Mouse (Mus musculus) brain, embryonic 14.5 days (tissue): ENCODE measurements around the gene Dpp8. TPM values are rescaled to one million over a fixed set of nuclear protein-coding genes. Genes with fewer than 3 reads are reported as not detected.
A peak's percentile ranks its signal among the peaks of the same experiment; 100 is the strongest.

Source experiments
- DNase-seq: peaks from one replicate; pipeline ENCODE4 v3.0.0-alpha.2; 2011; ENCODE audit warnings: low read depth
- CTCF ChIP-seq: fragments of 200-500 bp; IDR thresholded peaks from 2 replicates; pipeline ENCODE4 v1.5.1; 2012; ENCODE audit warnings: inconsistent platforms, mild to moderate bottlenecking, moderate library complexity, borderline replicate concordance; ENCODE audit not compliant: insufficient read depth, insufficient read length; ENCODE audit errors: extremely low read depth
- POLR2A ChIP-seq: fragments of 200-500 bp; IDR thresholded peaks from 2 replicates; pipeline ENCODE4 v1.6.1; 2012; ENCODE audit warnings: mild to moderate bottlenecking, inconsistent platforms, borderline replicate concordance; ENCODE audit not compliant: poor library complexity, insufficient read depth, insufficient read length, severe bottlenecking; ENCODE audit errors: extremely low read depth
- polyA plus RNA-seq: library from polyadenylated mRNA; depleted of rRNA; stranded (reverse); fragments of >200 nt; gene quantifications from 2 replicates; pipeline ENCODE4 v1.2.3, GENCODE M21; 2012

Dpp8 gene
- polyA plus RNA-seq, 1 experiment = 58.3 TPM

- DNase-seq = no peak
- peak; percentile 38; the same call in 1 of the 2 replicates for TF ChIP-seq POLR2A
- no peak for TF ChIP-seq CTCF
Measured at GRCm38 (mm10) chr9:65100991-65101685, 68.9 kb downstream of the Dpp8 start, which contains the start of gene Igdcc4. Igdcc4 (plus strand) TSS chr9:65101486.

GRCm38 (mm10) chr9:65101686-65102376, 69.6 kb downstream of the Dpp8 start:
- no peak for TF ChIP-seq CTCF
- 0 out of 2 replicates have a peak, but pooled peaks have one; percentile 11 for TF ChIP-seq POLR2A

GRCm38 (mm10) chr9:65102377-65103172, 70.4 kb downstream of the Dpp8 start:
- TF ChIP-seq POLR2A (no peak), CTCF (no peak)
- DNase-seq = peak; percentile 94

More at GRCm38 (mm10) chr9:65101686-65102376, 69.6 kb downstream of the Dpp8 start:
- peak; percentile 73 for DNase-seq

- DNase-seq = peak; percentile 73
- TF ChIP-seq CTCF (no peak), POLR2A (no peak)
Measured at GRCm38 (mm10) chr9:65103173-65103752, 71.0 kb downstream of the Dpp8 start.

GRCm38 (mm10) chr9:65106821-65107220, 74.6 kb downstream of the Dpp8 start:
- TF ChIP-seq POLR2A (no peak), CTCF (no peak)
- DNase-seq = no peak

GRCm38 (mm10) chr9:65107893-65108292, 75.7 kb downstream of the Dpp8 start:
- TF ChIP-seq CTCF (no peak), POLR2A (no peak)
- no peak for DNase-seq

GRCm38 (mm10) chr9:65109132-65110072, 77.2 kb downstream of the Dpp8 start:
- no peak for TF ChIP-seq POLR2A
- DNase-seq = peak; percentile 96

GRCm38 (mm10) chr9:65111698-65112097, 79.5 kb downstream of the Dpp8 start:
- DNase-seq = no peak
- TF ChIP-seq POLR2A (no peak), CTCF (no peak)

- TF ChIP-seq CTCF (no peak), POLR2A (no peak)
- DNase-seq = no peak
Measured at GRCm38 (mm10) chr9:65113694-65114093, 81.5 kb downstream of the Dpp8 start.

GRCm38 (mm10) chr9:65115891-65116290, 83.7 kb downstream of the Dpp8 start:
- DNase-seq = no peak
- TF ChIP-seq CTCF = no peak
- TF ChIP-seq POLR2A = no peak
